Mouse (Mus musculus) mouse trophoblast stem cell (cell line): ENCODE results near the gene Gabpb1.

Experiments used
- in situ Hi-C, 2 experiments: fragments of 300-500 bp; cut with MseI, MboI; formaldehyde crosslinking; loops; 2 replicates in 1 of 2; 3 replicates in 1 of 2; pipeline ENCODE4 v1.15.1; 2025

The Gabpb1 gene

GRCm38 (mm10) chr2:126596347-126597072 lies 79.6 kb downstream of the Gabpb1 start:
- in situ Hi-C loops = loop anchor here in 1 of 2 experiments (10.0 kb wide), 1 partner anchor 68 kb away; no protein-coding TSS in a partner anchor

- in situ Hi-C loops = loop anchor here in 1 of 2 experiments (10.0 kb wide), 1 partner anchor 71 kb away; no protein-coding TSS in a partner anchor
Observed at GRCm38 (mm10) chr2:126593831-126594610, 82.1 kb downstream of the Gabpb1 start.

- in situ Hi-C loops = loop anchor here in 1 of 2 experiments (10.0 kb wide), 1 partner anchor 73 kb away; no protein-coding TSS in a partner anchor
Observed at GRCm38 (mm10) chr2:126591304-126591703, 84.8 kb downstream of the Gabpb1 start.

- in situ Hi-C loops = no loop called here
Observed at GRCm38 (mm10) chr2:126587468-126587867, 88.7 kb downstream of the Gabpb1 start.

GRCm38 (mm10) chr2:126584621-126585369 lies 91.3 kb downstream of the Gabpb1 start:
- in situ Hi-C loops = no loop called here

GRCm38 (mm10) chr2:126583960-126584359 lies 92.2 kb downstream of the Gabpb1 start:
- in situ Hi-C loops = no loop called here

- in situ Hi-C loops = no loop called here
Observed at GRCm38 (mm10) chr2:126579282-126579681, 96.9 kb downstream of the Gabpb1 start.
